Mouse (Mus musculus) naive thymus-derived CD4-positive, alpha-beta T cell, adult 2 months (primary cell): ENCODE measurements around the gene Prkca.

Source experiments
- DNase-seq: peaks from one replicate; pipeline ENCODE4 v3.0.0-alpha.2; 2011; ENCODE audit warnings: low read depth

Gene Prkca

GRCm38 (mm10) chr11:108158046-108158445 lies 185.7 kb downstream of the Prkca start:
- no peak for DNase-seq

- no peak for DNase-seq
These were observed 186.7 kb downstream of the Prkca start for GRCm38 (mm10) chr11:108157074-108157473.

GRCm38 (mm10) chr11:108156107-108156506 lies 187.6 kb downstream of the Prkca start:
- DNase-seq: no peak

- DNase-seq: no peak
These were observed 188.6 kb downstream of the Prkca start for GRCm38 (mm10) chr11:108155088-108155580.

- no peak for DNase-seq
These were observed 189.5 kb downstream of the Prkca start for GRCm38 (mm10) chr11:108153997-108154841.

- no peak for DNase-seq
These were observed 191.1 kb downstream of the Prkca start for GRCm38 (mm10) chr11:108152591-108152990.

GRCm38 (mm10) chr11:108150410-108150809 lies 193.3 kb downstream of the Prkca start:
- no peak for DNase-seq

GRCm38 (mm10) chr11:108149187-108149586 lies 194.5 kb downstream of the Prkca start:
- no peak for DNase-seq

- DNase-seq: no peak
These were observed 195.2 kb downstream of the Prkca start for GRCm38 (mm10) chr11:108148491-108148890.

- no peak for DNase-seq
These were observed 197.8 kb downstream of the Prkca start for GRCm38 (mm10) chr11:108145752-108146496.

GRCm38 (mm10) chr11:108145128-108145527 lies 198.6 kb downstream of the Prkca start:
- no peak for DNase-seq

GRCm38 (mm10) chr11:108143739-108144138 lies 200.0 kb downstream of the Prkca start:
- DNase-seq: no peak

GRCm38 (mm10) chr11:108140028-108140427 lies 203.7 kb downstream of the Prkca start:
- no peak for DNase-seq

- no peak for DNase-seq
These were observed 207.4 kb downstream of the Prkca start for GRCm38 (mm10) chr11:108136341-108136740.

GRCm38 (mm10) chr11:108135407-108136159 lies 208.1 kb downstream of the Prkca start:
- peak; percentile 26 for DNase-seq

GRCm38 (mm10) chr11:108128593-108128992 lies 215.1 kb downstream of the Prkca start:
- peak; percentile 73 for DNase-seq

GRCm38 (mm10) chr11:108127908-108128307 lies 215.8 kb downstream of the Prkca start:
- no peak for DNase-seq

GRCm38 (mm10) chr11:108122486-108122885 lies 221.2 kb downstream of the Prkca start:
- DNase-seq: no peak

GRCm38 (mm10) chr11:108120708-108121107 lies 223.0 kb downstream of the Prkca start:
- DNase-seq: no peak

- no peak for DNase-seq
These were observed 223.9 kb downstream of the Prkca start for GRCm38 (mm10) chr11:108119785-108120184.

GRCm38 (mm10) chr11:108118814-108119213 lies 224.9 kb downstream of the Prkca start:
- no peak for DNase-seq

- DNase-seq: no peak
These were observed 225.5 kb downstream of the Prkca start for GRCm38 (mm10) chr11:108118221-108118620.
